Mouse (Mus musculus) heart, postnatal 36 days (tissue): Measurements from ENCODE around the gene Cx3cr1. TPM values are rescaled to one million over a fixed set of nuclear protein-coding genes. Genes with fewer than 3 reads are reported as not detected.

Experiments used
- DNase-seq, 2 experiments: peaks; one replicate each; pipeline ENCODE4 v3.0.0; 2021 to 2022
- intact Hi-C: fragments of 180-260 bp; cut with DNase I; formaldehyde crosslinking; loops from one replicate; pipeline ENCODE4 v1.15.1; 2025
- total RNA-seq, 2 experiments: library from RNA; stranded (reverse); gene quantifications; 2 replicates each; pipeline ENCODE4 v1.2.3; 2021

Gene Cx3cr1
- total RNA-seq, 2 experiments from 2014 or later: 3.1 to 5.4 TPM

DNA sequence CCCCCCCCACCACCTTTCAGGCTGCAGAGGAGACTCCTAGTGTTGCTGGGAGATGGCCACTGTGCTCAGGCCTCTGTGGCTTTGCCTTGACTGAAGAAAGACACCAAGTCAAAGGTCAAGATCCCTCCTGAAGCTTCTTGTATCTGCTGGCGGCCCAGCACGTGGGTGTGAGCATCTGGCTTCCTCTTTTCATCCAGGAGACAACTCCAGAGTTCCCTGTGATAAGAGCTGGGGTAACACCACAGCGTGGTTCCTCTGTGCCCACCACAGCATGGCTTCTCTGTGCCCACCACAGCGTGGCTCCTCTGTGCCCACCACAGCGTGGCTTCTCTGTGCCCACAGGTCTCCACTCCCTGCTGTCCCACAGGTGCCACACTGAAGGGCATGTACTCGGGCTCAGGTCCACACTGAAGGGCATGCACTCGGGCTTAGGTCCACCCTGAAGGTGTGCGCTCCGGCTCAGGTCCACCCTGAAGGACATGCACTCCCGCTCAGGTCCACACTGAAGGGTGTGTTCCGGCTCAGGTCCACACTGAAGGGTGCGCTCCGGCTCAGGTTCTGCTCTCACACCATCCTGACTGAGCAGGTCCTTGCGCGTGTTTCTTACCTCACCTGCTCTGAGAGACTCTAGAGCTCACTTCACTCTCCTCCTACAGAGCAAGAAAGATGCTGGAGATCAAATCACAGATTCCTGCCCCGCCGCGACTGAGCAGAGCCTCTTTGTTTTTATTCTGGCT lies 13.6 kb upstream of the Cx3cr1 start:
- intact Hi-C loops: no loop called here
- DNase-seq: no peak

DNA sequence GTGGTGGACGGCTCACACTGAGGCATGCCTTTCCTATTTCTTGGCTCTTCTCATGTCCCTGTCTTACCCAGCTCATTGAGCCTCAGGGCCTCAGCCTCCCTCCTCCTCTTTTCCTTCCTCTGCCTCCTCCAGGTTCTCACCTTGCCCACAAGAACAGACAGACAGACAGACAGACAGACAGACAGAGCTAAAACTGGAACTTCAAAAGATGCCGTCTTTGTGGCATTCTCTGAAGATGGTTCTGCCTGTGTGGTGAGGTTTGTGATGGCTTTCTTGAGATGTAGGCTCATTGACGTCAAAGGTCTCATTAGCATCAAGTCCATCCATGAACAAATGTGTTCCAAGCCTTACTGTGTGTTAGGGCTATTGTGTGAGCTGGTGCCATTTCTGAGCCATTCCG lies 13.0 kb upstream of the Cx3cr1 start:
- intact Hi-C loops: no loop called here
- no peak for DNase-seq

DNA sequence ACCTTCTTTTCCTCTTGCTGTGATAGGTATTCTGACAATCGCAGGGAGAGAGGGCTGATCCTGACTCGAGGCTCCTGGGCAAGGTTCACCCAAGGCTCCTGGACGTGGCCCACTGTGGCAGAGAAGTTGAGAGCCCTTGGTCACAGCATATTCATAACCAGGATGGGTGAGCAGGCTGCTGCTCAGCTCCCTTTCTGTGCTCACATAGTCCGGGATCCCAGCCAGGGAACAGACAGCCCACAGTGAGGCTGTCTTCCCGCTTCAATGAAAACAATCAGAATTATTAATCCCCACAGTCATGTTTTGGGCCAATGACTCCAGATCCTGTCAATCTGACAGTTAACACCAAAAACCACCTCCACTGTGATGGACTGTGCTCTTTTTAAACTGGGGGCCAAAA lies 12.3 kb upstream of the Cx3cr1 start:
- intact Hi-C loops: no loop called here
- no peak for DNase-seq

DNA sequence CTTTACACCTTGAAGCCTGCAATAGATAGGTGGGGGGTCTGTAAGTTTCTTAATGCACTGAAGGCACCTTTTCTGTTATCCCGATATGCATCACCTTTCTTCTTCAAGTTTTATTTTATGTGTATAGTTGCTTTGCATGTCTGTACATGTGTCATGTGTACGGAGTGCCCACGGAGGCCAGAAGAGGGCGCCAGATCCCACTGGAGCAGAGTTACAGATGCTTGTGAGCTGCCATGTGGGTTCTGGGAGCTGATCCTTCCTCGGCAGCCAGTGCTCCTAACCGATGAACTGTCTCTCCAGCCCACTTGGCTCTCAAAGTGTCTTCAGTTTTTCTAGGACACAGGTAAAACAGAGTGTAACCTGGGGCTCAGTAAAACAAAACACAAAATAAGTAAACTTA lies 11.6 kb upstream of the Cx3cr1 start:
- intact Hi-C loops: no loop called here
- no peak for DNase-seq

DNA sequence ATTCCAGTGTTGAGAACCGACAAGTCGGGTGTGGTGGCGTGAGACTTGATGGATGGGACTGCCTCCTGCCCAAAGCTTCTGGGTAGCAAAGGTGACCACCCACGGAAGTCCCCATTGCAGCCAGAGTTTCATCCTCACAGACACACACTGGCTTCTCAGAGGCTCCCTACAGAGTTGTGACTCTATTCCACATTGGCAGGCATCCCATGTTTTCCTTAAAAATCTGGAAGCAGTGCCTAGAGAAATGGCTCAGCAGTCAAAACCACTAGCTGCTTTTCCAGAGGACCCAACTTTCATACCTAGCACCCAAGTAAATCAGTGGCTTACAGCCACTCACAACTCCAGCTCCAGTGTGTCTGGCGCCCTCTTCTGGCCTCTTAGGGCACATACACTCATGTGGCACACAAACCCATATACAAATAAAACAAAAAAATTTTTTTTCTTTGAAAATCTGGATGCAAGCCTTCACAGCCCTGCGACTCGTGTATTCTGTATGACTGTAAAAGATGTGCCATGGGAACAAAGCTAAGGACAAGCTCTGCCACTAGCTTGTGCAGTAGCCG lies 10.9 kb upstream of the Cx3cr1 start:
- DNase-seq: peak in 1 of 2 experiments; percentile 14
- intact Hi-C loops: no loop called here

DNA sequence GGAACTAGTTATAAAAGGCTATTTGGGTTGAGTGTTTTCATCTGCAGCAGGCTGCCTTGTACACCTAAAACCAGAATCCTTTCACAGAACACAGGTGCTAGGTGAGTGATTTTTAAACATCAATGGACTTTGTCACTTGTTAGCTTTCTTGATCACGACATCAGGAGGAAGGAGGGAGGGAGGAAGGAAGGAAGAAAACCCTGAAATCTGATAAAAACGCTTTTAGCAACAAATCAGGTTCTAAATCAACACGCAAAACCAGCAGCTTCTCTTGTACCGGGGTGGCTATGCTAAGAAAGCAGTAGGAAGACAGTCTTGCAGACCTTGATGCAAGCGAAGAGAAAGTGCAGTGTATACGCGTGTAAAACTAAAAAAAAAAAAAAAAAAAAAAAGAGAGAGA lies 10.2 kb upstream of the Cx3cr1 start:
- DNase-seq: no peak
- intact Hi-C loops: no loop called here

DNA sequence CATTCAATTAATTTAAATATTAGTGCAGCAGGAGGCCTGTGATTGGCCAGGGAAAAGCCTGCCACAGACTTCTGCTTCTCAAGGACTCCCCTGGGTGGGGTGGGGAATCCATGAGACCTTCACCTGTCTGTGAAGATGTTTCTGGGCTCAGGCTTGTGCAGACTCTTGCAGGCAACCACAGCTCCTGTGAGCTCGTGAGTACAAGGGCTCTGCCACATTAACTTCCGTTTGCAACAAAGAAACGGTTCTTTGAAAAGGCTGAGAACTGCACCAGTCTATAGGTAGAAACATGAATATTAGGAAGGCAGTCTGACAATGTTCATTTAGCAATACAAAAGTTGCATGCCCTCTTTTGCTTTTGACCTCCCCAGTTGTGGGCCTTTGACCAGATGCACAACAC lies 8.6 kb upstream of the Cx3cr1 start:
- intact Hi-C loops: no loop called here
- no peak for DNase-seq

DNA sequence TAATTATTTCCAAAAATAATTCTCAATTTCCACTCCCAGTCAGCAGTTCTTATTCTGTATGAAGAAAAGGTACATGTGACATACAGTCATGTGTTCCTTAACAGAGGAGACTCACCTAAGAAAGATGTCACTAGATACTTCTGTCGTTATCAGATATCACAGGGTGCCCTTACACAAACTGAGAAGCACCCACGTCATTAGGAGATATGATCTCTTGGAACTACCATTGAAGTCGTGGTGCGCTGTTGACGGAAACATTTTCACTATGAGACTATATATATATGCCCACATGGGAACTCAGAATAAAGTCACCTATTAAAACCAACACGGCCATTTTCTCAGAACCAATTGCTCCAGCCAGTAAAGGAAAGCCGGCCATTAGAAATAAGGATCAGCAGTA lies 4.8 kb upstream of the Cx3cr1 start:
- intact Hi-C loops: loop anchor here (5.0 kb wide), 1 partner anchor 162 kb away; no protein-coding TSS in a partner anchor
- DNase-seq: no peak

DNA sequence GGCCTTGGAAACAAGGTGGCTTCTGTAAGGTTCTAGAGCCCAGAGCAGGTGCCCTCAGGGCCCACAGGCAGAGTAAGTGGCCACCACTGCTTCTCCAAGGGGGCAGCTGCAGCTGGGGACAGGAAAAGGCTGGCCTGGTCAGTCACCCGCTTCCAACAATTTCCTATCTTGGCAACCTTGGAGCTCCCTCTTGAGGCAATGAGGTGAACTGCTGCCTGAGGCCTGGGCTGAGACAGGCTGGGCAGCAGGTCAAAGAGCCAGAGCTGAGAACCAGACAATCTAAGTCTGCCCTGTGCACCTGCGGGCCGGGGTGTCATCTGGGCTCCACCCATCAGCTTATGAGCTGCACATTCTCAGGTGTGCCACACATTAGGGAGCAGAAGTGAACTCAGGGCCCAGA lies 3.5 kb upstream of the Cx3cr1 start:
- intact Hi-C loops: loop anchor here (1.0 to 5.0 kb wide), 4 partner anchors 45 to 161 kb away; no protein-coding TSS in a partner anchor
- DNase-seq: peak; percentile 88 to 90

DNA sequence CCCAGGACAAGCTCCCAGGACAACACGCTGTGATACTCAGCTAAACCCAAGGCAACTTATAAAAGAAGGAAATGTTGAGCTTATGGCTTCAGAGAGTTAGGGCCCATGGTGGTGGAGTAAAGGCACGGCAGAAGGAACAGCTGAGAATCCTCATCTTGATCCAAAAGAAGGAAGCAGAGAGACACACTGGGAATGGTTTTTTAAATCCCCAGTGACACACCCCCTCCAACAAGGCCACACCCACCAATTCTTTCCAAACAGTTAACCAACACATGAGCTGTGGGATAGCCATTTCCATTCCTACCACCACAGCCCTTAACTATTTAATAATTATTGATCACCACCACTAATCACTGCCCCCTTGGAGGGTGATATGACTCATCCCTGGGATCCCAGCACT lies 1.6 kb upstream of the Cx3cr1 start:
- intact Hi-C loops: loop anchor here (5.0 kb wide), 1 partner anchor 159 kb away; no protein-coding TSS in a partner anchor
- peak in 1 of 2 experiments; percentile 17 for DNase-seq

DNA sequence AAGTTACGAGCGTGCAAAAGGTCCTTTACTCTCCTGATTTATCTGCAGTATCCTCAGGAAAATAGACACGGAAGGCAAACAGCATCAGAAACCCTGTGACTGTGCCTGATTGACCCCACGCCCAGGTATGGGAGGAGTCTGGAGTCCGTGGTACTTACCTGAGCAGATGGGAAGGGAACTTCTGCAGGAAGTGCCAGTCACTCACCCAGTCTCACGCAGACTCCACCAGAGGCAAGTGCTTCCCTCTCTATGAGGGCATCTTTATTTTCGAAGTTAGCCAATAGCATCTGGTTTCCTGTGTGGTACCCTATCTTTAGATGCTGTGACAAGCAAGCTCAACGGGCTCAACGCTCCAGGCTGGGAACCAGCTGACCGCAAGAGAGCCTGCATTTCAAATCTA lies 1.6 kb downstream of the Cx3cr1 start:
- intact Hi-C loops: no loop called here
- DNase-seq: no peak

DNA sequence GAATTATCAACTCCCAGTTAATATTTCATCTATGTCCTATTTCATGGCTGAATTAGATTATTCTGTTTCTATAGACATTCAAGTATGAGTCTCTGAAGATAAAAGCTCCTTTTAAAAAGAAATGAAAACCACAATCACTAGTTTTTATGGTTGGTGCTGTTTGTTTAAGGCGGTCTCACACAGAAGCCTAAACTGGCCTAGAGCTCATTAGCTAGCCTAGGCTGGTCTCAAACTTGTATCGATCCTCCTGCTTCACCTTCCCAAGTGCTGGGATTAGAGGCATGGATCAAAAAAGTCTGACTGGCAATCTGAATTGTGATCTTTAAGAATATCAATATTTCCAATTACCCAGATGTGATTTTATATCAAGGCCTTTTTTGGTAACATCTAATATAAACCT lies 2.1 kb downstream of the Cx3cr1 start:
- no peak for DNase-seq
- intact Hi-C loops: no loop called here

DNA sequence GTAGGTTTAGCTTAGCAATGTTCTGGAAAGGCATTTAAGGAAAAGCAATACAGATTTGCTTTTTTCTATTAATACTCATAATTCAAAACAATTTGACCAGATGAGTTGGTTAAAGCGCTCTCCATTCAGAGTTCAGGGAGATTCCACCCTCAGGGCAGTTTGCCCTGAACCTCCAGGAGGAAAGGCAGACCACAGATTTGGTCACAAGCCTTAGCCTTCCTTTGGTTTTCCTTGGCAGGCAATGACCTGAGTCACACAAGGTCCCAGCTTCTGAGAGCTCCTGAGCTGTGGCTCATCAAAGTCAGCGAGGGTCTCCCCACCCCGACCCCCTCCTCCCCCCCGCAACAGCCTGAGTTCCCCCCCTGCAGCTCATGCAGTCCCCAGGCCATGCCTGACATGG lies 5.4 kb downstream of the Cx3cr1 start:
- intact Hi-C loops: no loop called here

DNA sequence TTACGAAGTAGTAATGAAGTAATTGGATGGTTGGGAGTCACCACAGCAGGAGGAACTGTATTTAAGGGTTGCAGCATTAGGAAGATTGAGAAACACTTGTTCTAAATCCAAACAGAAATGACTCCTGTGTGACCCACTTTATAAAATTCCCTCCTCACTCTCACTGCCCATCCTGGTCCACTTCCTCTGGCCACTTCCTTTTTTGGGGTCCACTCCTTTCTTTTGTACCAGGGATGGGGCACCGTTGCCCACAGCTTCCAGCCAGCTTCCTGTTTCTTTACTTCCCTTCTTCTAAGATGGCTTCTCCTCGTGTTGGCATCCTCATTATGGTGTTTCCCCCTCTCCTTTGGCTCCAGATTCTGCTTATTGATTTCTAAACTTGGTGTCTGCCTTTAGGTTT lies 10.9 kb downstream of the Cx3cr1 start:
- no peak for DNase-seq
- intact Hi-C loops: no loop called here

More for the DNA sequence above, 5.4 kb downstream of the Cx3cr1 start:
- no peak for DNase-seq

DNA sequence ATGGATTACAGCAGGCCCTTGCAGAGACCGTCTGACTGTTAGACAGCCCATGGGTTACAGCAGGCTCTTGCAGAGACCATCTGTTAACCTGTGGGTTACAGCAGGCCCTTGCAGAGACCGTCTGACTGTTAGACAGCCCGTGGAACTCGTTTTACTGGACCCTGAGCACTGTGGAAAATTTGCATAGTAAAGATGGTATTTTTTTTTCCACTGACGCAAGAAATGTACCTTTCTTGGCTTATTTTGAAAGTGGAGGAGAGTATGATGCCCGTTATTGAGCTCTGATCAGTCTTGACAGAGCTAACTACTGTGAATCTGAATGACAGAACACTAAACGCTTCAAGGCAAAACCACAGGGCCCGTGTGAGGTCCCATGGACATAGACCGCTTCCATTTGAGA lies 13.5 kb downstream of the Cx3cr1 start:
- intact Hi-C loops: no loop called here
- no peak for DNase-seq

DNA sequence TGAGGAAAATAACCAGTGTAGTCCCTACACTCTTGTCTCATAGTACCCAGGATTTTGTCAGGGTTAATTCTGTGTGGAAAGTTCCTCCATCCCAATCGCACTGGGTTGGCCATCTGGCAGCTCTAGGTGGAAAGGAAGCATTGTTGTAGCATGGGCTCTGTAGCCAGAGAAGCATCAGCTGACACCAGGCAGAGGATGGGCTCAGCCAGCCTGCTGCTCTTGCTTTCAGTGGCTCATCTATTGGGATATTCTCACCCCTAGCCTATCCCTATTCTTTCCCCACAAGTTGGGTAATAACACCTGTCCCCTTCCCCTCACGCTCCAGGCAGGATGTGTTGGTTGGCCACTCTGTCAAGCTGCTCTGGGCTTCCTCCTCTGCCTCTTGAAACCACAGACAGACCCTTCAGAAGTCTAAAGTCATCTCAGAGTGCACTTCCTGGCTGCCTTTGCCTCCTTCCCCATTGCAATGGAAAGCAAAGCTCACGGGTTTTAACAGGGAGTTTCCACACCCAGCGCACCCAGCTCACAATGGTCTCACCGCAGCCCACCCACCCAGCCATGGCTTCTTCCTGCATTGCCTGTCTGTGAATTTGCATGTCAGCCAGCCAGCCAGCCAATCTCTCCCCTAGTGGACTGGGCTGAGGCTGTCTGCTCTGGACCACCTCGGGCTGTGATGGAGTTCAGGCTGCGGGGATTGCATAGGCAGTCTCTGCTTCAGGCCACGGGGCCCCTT lies 15.0 kb downstream of the Cx3cr1 start:
- DNase-seq: no peak
- intact Hi-C loops: no loop called here

DNA sequence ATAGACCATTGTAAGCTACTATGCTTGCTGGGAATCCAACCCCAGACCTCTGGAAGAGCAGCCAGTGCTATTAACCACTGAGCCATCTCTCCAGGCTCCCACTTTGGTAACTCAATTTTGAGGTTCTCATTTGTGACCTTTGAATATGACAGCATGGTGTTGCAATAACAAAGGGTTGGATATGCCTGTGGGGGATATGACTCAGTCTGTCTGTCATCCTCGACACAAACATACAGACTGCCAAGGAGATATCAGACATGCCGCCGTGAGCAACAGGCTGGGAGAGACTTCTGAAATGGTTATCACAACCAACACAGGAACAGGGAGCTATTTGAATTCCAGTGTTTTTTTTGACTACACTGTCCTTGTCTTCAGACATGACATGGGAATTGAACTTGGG lies 20.3 kb downstream of the Cx3cr1 start:
- no peak for DNase-seq
- intact Hi-C loops: no loop called here

DNA sequence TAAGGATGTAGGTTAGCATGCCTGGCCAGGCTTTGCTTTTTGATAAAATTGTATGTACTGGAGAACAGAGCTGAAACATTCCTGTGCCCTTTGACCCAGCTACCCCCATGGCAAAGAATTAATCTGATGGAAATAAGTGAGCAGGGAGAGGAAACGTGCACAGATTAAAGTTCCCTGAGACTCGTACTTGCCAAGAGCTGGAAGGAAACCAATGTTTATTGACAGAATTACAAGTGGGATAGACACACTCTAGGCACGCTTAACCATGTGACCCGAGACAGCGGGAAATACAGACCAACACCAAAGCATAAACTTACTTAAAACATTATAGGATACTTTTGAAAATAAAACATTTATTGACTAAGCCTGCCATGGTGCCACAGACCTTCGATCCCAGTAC lies 21.2 kb downstream of the Cx3cr1 start:
- no peak for DNase-seq
- intact Hi-C loops: no loop called here

DNA sequence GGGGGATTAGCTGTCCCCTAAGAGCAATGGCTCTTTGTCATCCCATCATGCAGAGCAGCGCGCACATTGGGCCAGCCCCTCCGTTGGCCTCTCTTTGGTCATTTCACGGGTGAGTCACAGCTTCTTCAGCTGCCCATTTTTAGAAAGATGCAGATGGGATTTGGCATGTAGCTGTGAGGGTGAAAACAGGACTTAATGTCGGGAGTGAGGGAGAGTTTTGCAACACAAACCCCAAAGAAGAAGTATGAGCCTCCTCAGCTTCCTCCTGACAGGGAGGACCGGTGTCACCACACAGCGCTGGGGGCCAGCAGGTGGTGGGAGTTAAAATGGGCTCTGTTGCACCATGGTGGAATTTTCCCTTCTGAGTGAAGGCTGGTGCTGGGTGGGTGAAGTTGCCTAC lies 26.6 kb downstream of the Cx3cr1 start:
- no peak for DNase-seq

DNA sequence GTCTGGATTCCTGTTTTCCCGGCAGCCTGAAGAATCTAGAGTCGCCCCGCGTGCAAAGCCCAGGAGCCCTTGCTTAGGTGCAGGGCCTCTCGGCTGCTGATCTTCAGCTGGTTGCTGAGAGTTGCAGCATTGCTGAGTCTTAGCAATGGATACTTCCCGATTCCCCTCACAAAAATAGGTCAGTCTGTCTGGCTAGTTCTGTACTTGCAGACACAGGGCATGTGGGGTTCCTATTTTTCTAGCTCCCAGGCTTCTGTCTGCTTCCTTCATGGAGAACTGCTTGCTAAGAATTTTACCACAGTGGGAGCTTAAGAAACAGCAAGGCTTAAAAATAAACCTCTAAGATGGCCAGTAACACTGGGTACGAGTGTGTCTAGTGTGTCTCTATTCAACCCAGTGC lies 32.3 kb downstream of the Cx3cr1 start:
- intact Hi-C loops: no loop called here
- DNase-seq: no peak

More for the DNA sequence above, 26.6 kb downstream of the Cx3cr1 start:
- intact Hi-C loops: no loop called here

DNA sequence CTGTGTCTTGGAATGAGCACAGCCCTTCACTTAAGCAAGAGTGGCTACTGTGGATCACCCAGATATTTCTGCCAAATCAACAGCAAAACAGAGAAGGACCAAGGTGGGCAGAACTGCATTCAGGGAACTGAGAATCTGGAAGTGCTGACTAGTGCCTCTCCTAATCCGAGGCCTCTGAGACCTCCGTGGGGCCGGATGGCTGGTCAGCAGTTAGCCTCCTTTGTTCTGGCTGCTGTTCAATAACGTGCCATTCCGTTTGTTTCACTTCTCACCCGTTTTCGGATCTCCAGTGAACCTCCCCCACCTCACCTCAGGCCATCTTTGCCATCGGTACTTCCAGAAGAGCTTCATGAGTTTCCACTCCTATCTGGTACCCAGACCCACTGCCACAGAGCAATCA lies 35.3 kb downstream of the Cx3cr1 start:
- intact Hi-C loops: no loop called here
- DNase-seq: no peak

DNA sequence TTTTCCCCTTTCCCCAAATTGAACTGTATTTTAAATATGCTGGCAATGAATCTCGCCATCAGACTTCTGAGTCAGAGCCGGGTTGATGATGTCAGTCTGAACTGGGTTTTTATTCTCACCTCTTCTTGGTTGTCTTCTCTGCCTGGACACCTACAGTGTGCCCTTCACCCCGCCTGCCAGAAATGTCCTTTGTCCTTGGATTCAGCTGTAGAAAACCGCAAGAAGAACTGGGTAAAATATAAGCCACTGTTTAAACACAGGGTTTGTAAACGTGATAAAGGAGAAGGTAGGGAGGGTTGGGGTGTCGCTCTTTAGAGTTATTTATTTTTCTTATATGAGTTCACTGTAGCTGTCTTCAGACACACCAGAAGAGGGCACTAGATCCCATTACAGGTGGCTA lies 37.0 kb downstream of the Cx3cr1 start:
- intact Hi-C loops: no loop called here
- DNase-seq: no peak
